Mouse (Mus musculus) forebrain, embryonic 15.5 days (tissue): Measurements from ENCODE around the gene Myrip. TPM values are rescaled to one million over a fixed set of nuclear protein-coding genes. Genes with fewer than 3 reads are reported as not detected.

Experiments used
- ATAC-seq: fragments of 200-750 bp; cut with Nextera tagmentation; replicated peaks from 2 replicates; pipeline ENCODE4 v1.8.0; 2017; ENCODE audit warnings: mild to moderate bottlenecking, moderate TSS enrichment, moderate library complexity
- H3K27ac ChIP-seq: fragments of 300-500 bp; sonication (generic); replicated peaks from 2 replicates; pipeline ENCODE4 v1.5.1; 2015; ENCODE audit warnings: mild to moderate bottlenecking, inconsistent platforms
- H3K27me3 ChIP-seq: fragments of 300-500 bp; sonication (generic); 2 replicates; pipeline ENCODE4 v1.6.1; 2015; ENCODE audit warnings: inconsistent platforms
- H3K36me3 ChIP-seq: fragments of 300-500 bp; sonication (generic); 2 replicates; pipeline ENCODE4 v1.6.1; 2015; ENCODE audit warnings: mild to moderate bottlenecking, inconsistent platforms
- H3K4me1 ChIP-seq: fragments of 300-500 bp; sonication (generic); 2 replicates; pipeline ENCODE4 v1.6.1; 2015; ENCODE audit warnings: inconsistent platforms
- H3K4me2 ChIP-seq: fragments of 300-500 bp; sonication (generic); replicated peaks from 2 replicates; pipeline ENCODE4 v1.6.1; 2015; ENCODE audit warnings: mild to moderate bottlenecking, inconsistent platforms
- H3K4me3 ChIP-seq: fragments of 300-500 bp; sonication (generic); 2 replicates; pipeline ENCODE4 v1.5.1; 2015; ENCODE audit warnings: mild to moderate bottlenecking, inconsistent platforms
- H3K9ac ChIP-seq: fragments of 300-500 bp; sonication (generic); replicated peaks from 2 replicates; pipeline ENCODE4 v1.6.1; 2015; ENCODE audit warnings: mild to moderate bottlenecking, inconsistent platforms
- H3K9me3 ChIP-seq: fragments of 300-500 bp; sonication (generic); 2 replicates; pipeline ENCODE4 v1.6.1; 2016; ENCODE audit warnings: inconsistent platforms
- WGBS: fragments of 180-500 bp; shearing (Covaris S2); methylation state at CpG from one replicate; pipeline ENCODE4 v1.1.7; 2015; ENCODE audit warnings: mixed read lengths; 5-methylcytosine and 5-hydroxymethylcytosine counted together
- polyA plus RNA-seq: library from polyadenylated mRNA; unstranded; fragments of >200 nt; fragmentation: Nextera tagmentation; extraction: Ambion mirVana; gene quantifications from 2 replicates; pipeline ENCODE4 v1.2.1, GENCODE M21; 2015

Myrip gene
- polyA plus RNA-seq, 1 experiment from 2014 or later: 2.3 TPM

DNA sequence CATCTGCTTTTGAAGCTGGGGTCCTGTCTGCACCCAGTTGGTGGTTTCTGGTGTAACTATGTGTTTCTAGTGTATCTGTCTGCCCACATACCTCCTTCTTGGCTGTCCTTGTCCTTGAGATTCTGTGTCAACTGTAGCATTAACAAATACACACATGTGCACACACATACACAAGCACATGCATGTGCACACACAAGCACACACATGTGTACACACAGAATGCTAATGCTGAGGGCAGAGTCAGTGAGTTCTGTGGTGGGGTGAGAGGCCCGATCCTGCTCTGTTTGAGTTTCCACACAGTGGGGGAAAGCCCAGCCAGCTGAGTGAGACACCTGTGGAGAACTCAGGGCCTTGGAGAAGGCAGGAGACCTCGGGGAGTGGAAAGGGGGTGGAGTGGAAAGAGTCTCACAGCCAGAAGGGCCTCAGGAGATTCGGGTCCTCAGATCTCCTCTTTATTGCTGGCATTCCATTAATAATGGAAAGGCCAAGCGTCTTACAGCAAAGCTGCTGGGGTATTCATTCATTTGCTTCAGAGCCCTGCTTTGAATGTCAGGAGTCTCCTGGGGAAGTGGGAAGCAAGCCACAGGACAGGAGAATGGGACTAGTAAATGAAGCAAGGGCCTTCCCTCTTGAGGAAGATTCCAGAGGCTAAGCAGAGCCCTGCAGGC lies 41.9 kb downstream of the Myrip start:
- no peaks in the 10 kb centered on the region for H3K27me3 ChIP-seq
- peaks cover 15% of the 10 kb centered on the region for H3K4me1 ChIP-seq
- WGBS: 26% methylated on average over 4 of the region's 4 CpGs
- no peak overlapping the region for H3K4me2 ChIP-seq
- no peaks in the 10 kb centered on the region for H3K9me3 ChIP-seq
- peak overlapping the region; percentile 1; the same call in 1 of the 2 replicates for H3K27ac ChIP-seq
- H3K9ac ChIP-seq: no peak overlapping the region
- no peak for ATAC-seq
- H3K36me3 ChIP-seq: no peaks in the 10 kb centered on the region
- H3K4me3 ChIP-seq: no peak overlapping the region

DNA sequence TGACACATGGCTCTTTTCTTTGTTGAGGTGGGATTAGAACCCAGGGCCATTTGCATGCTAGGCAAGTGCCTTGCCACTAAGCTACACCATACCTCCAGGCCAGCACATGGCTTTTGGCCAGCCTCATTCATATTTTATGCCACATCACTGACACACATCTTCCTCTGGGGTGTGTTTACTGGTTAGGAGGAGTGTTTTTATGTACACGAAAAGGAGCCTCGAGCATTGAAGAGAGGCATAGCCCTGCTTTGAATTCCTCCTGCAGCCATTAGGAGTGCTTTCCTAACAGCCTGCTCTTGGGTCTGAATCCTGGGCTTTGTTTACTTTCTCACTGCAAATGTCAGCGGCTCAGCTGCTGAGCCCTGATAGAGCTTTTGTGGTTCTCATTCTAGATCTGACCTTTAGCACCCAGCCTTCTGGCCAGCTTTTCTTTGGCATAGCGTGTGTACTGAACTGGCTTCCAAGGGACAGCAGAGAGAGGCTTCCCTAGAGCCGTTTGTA lies 44.4 kb downstream of the Myrip start:
- Histone ChIP-seq H3K9ac (no peak overlapping the region), H3K4me1 (peaks cover 17% of the 10 kb centered on the region), H3K36me3 (no peaks in the 10 kb centered on the region), H3K27ac (peak overlapping the region; percentile 56), H3K27me3 (no peaks in the 10 kb centered on the region), H3K4me3 (no peak overlapping the region), H3K9me3 (no peaks in the 10 kb centered on the region), H3K4me2 (no peak overlapping the region)
- 19% methylated on average over 5 of the region's 5 CpGs for WGBS
- ATAC-seq: no peak

DNA sequence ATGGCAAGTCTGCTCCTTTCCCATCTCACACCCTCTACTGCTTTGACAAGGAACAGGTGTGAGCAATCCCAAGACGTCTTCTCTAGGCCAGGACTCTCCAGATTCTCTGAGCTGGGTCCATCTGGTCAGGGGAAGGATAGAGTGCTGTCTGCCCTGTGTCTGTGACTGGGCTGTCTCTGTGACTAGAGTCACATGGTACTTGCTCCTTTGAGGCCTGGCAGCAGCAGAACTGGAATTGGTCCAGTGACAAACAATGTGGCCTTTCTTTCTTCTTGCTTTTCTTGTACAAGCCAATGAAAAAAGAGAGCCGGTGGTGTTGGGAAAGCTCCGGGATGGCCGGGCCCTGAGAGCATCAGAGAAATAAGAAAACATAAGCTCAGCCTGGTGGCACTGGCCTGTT lies 47.8 kb downstream of the Myrip start:
- WGBS: 14% methylated on average over 4 of the region's 4 CpGs
- Histone ChIP-seq H3K4me3 (no peak overlapping the region), H3K4me2 (no peak overlapping the region), H3K9ac (no peak overlapping the region), H3K36me3 (no peaks in the 10 kb centered on the region), H3K27me3 (no peaks in the 10 kb centered on the region), H3K27ac (peak overlapping the region; percentile 24; the same call in 1 of the 2 replicates), H3K4me1 (peaks cover 13% of the 10 kb centered on the region), H3K9me3 (no peaks in the 10 kb centered on the region)
- peak; percentile 71 for ATAC-seq

DNA sequence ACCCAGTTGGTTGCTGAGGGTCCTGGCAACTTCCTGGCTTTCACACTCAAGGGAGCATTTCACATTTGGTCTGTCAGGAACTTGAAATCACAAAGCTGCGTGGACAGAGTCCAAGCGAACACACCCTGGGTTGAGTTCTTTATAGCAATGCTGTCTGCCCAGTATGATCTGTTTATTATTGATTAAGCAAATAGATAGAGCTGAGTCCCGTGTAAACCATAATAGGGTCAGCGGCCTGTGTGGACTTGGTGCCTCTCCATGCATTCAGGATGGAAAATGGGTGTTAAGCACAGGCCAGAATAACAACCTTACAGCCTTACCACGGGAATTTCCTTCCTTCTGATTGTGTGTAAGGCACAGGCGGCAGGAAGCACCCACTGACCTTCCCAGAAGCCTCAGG lies 49.0 kb downstream of the Myrip start:
- H3K27ac ChIP-seq: no peak overlapping the region
- H3K4me1 ChIP-seq: peaks cover 11% of the 10 kb centered on the region
- no peaks in the 10 kb centered on the region for H3K36me3 ChIP-seq
- H3K9ac ChIP-seq: no peak overlapping the region
- no peak overlapping the region for H3K4me2 ChIP-seq
- no peak overlapping the region for H3K4me3 ChIP-seq
- H3K27me3 ChIP-seq: no peaks in the 10 kb centered on the region
- H3K9me3 ChIP-seq: no peaks in the 10 kb centered on the region
- ATAC-seq: no peak
- 72% methylated on average over 6 of the region's 6 CpGs for WGBS

DNA sequence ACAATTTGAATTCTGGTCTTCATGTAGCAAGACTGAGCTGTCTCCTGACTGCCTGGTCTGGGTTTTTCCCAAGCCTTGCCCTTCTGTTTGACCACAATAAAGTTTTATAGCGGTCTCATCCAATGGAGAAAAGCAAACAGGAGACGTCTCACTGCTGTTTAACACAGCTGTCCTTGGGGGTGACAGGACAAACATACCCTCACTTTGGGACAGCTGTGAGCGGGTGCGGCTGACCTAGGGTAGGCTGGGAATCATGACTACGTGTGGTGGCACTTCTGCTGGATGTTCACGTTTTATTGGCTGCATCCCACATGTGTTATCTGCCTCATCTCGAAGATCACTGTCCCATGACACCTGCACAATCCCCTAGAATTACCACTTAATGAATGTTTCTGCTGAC lies 49.7 kb downstream of the Myrip start:
- 90% methylated on average over 7 of the region's 7 CpGs for WGBS
- no peaks in the 10 kb centered on the region for H3K9me3 ChIP-seq
- no peak overlapping the region for H3K27ac ChIP-seq
- no peak overlapping the region for H3K9ac ChIP-seq
- ATAC-seq: no peak
- H3K4me1 ChIP-seq: 0 out of 2 replicates have a peak, but pooled peaks cover 4% of the 10 kb centered on the region
- H3K4me2 ChIP-seq: no peak overlapping the region
- no peaks in the 10 kb centered on the region for H3K36me3 ChIP-seq
- no peaks in the 10 kb centered on the region for H3K27me3 ChIP-seq
- no peak overlapping the region for H3K4me3 ChIP-seq

DNA sequence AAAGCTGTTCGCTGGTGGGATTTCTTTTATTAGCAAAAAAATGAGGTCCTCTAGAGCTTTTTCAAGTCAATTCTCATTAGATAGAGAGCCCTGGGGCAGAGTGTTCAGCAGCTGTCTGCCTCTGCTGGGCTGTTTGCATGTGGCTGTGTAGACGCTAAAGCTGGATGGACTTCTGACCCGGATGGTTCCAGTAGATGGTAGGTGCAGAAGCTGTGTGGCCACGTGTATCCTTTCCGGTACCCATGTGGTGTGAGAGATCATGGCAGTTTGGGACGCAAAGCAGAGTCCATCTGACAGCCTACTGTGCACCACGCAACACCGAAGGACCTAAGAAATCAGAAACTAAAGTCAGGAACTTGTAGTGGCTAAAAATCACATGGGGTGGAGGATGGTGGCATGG lies 50.2 kb downstream of the Myrip start:
- no peaks in the 10 kb centered on the region for H3K27me3 ChIP-seq
- no peaks in the 10 kb centered on the region for H3K9me3 ChIP-seq
- H3K4me3 ChIP-seq: no peak overlapping the region
- H3K4me2 ChIP-seq: no peak overlapping the region
- no peak overlapping the region for H3K9ac ChIP-seq
- 0 out of 2 replicates have a peak, but pooled peaks cover 3% of the 10 kb centered on the region for H3K4me1 ChIP-seq
- 93% methylated on average over 8 of the region's 8 CpGs for WGBS
- no peak for ATAC-seq
- H3K36me3 ChIP-seq: no peaks in the 10 kb centered on the region
- H3K27ac ChIP-seq: no peak overlapping the region

DNA sequence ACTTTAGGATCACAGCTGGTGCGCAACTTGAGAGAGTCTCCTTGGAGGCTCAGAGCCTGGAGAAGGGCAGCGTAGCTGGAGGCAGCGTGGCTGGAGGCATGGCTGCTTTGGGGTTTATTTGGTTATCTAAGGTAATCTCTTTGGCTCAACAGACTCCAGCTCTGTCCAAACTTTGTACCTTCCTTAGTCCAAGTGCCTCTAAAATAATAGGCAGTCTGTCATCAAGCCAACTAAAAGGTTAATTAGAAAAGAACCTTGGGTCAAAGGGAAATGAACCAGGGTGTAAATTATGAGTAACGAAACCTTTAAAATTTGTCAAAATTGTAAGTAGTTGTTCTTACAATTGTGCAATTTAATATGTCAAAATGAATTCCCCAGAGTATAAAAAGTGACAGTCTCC lies 51.7 kb downstream of the Myrip start:
- no peaks in the 10 kb centered on the region for H3K27me3 ChIP-seq
- 88% methylated on average over 4 of the region's 4 CpGs for WGBS
- ATAC-seq: no peak

DNA sequence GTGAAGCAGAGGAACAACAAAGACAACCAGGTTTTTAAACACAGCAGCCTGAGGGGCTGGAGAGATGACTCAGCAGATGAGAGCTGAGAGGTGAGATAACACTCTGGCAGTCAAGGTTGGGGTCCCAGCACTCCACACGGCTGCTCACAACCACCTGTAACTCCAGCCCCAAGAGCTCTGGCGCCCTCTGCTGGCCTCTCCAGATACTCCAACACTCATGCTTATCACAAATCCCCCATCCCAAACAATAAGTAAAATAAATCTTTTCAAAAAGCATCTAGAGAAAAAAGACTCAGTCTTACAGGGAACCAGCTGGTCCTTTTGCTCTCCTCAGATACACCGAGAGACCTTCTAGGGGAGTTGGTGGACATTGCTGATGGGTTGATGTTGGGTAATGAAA lies 52.7 kb downstream of the Myrip start:
- no peak overlapping the region for H3K27ac ChIP-seq
- no peak overlapping the region for H3K4me3 ChIP-seq
- no peak for ATAC-seq
- no peak overlapping the region for H3K9ac ChIP-seq
- no peaks in the 10 kb centered on the region for H3K36me3 ChIP-seq
- 0 out of 2 replicates have a peak, but pooled peaks cover 3% of the 10 kb centered on the region for H3K4me1 ChIP-seq
- 89% methylated on average over 3 of the region's 3 CpGs for WGBS
- no peaks in the 10 kb centered on the region for H3K27me3 ChIP-seq
- no peak overlapping the region for H3K4me2 ChIP-seq
- no peaks in the 10 kb centered on the region for H3K9me3 ChIP-seq

More for the DNA sequence above, 51.7 kb downstream of the Myrip start:
- H3K4me3 ChIP-seq: no peak overlapping the region
- H3K27ac ChIP-seq: no peak overlapping the region
- 0 out of 2 replicates have a peak, but pooled peaks cover 3% of the 10 kb centered on the region for H3K4me1 ChIP-seq
- H3K4me2 ChIP-seq: no peak overlapping the region
- no peak overlapping the region for H3K9ac ChIP-seq
- no peaks in the 10 kb centered on the region for H3K36me3 ChIP-seq
- H3K9me3 ChIP-seq: no peaks in the 10 kb centered on the region

DNA sequence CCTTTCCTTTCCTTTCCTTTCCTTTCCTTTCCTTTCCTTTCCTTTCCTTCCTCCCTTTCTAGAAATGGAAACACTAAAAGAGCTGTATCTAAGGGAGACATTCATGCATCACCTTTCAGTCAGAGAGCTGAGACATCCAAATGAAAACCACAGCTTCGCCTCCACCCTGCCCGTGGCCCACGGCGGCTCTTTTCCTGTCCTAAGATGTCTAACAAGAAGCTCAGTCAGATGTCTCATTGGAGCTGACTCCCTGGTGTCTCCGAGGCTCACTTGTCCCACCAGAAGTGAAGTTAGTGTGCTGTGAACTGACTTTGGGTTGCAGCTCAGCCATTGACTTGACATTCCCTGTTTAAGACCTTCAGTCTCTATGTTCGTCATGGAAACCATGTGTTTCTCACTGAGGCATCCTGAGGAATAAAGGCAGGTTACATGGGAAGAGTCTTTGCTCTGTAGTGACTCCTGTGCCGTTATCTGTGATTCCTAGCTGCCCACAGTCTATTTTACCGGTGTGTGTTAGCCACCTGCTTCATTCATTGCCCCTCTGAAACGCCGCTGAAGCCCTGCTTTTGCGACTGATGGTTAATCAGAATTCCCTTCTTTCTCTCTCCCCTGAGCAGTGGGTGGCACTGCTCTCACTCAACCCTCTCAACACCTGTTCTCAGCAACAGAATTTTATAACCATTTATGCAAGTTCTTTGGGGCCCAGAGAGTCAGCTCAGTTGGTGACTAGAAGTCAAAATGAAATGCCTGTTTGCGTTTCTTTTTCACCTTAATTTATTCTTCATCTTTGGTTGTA lies 53.4 kb downstream of the Myrip start:
- WGBS: 90% methylated on average over 12 of the region's 12 CpGs
- Histone ChIP-seq H3K9me3 (no peaks in the 10 kb centered on the region), H3K36me3 (no peaks in the 10 kb centered on the region), H3K9ac (no peak overlapping the region), H3K27me3 (no peaks in the 10 kb centered on the region), H3K4me3 (no peak overlapping the region), H3K4me1 (no peaks in the 10 kb centered on the region), H3K27ac (no peak overlapping the region), H3K4me2 (no peak overlapping the region)
- no peak for ATAC-seq

DNA sequence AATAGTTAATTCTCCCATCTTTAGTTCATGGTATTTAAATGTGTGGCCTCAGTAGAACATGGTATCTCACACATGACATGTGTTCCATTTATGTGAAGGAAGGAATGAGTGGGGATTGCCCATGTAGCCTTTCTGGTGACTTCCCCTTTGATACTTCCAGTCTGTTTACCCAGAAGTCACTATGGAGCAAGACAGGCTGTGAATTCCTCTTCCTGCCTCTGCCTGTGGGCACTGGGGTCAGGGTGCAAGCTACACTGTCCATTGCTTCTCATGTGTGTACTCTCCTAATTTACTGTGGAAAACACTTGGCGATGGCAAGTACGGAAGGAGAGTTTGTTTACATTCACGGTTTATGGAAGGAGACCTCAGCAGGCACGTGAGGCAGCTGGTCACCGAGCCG lies 55.2 kb downstream of the Myrip start:
- H3K9me3 ChIP-seq: no peaks in the 10 kb centered on the region
- ATAC-seq: no peak
- H3K4me2 ChIP-seq: no peak overlapping the region
- WGBS: 96% methylated on average over 6 of the region's 6 CpGs
- no peak overlapping the region for H3K9ac ChIP-seq
- no peaks in the 10 kb centered on the region for H3K36me3 ChIP-seq
- no peak overlapping the region for H3K4me3 ChIP-seq
- H3K27me3 ChIP-seq: no peaks in the 10 kb centered on the region
- no peaks in the 10 kb centered on the region for H3K4me1 ChIP-seq
- no peak overlapping the region for H3K27ac ChIP-seq

DNA sequence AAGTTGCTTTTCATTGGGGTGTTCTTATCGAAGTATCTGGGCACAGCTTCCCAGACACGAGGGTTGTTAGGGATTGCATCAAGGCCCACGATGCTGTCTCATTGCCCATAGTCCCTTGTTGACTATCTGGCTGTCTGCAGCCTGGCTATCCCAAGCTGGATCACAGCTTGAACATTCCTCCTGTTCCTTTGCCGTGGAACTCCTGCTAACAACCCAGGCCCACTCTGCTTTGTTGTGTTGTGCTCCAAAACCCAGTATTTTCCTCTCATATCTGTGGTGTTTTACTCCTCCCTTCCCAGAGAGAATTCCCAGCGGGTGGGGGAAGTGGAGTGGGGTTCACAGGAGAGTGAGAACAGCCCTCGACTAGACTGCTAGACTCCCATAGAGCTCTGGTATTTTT lies 56.7 kb downstream of the Myrip start:
- no peak overlapping the region for H3K27ac ChIP-seq
- no peak overlapping the region for H3K9ac ChIP-seq
- no peaks in the 10 kb centered on the region for H3K27me3 ChIP-seq
- 75% methylated on average over 6 of the region's 6 CpGs for WGBS
- no peak overlapping the region for H3K4me3 ChIP-seq
- H3K4me1 ChIP-seq: no peaks in the 10 kb centered on the region
- no peaks in the 10 kb centered on the region for H3K9me3 ChIP-seq
- no peak for ATAC-seq
- no peak overlapping the region for H3K4me2 ChIP-seq
- H3K36me3 ChIP-seq: no peaks in the 10 kb centered on the region

DNA sequence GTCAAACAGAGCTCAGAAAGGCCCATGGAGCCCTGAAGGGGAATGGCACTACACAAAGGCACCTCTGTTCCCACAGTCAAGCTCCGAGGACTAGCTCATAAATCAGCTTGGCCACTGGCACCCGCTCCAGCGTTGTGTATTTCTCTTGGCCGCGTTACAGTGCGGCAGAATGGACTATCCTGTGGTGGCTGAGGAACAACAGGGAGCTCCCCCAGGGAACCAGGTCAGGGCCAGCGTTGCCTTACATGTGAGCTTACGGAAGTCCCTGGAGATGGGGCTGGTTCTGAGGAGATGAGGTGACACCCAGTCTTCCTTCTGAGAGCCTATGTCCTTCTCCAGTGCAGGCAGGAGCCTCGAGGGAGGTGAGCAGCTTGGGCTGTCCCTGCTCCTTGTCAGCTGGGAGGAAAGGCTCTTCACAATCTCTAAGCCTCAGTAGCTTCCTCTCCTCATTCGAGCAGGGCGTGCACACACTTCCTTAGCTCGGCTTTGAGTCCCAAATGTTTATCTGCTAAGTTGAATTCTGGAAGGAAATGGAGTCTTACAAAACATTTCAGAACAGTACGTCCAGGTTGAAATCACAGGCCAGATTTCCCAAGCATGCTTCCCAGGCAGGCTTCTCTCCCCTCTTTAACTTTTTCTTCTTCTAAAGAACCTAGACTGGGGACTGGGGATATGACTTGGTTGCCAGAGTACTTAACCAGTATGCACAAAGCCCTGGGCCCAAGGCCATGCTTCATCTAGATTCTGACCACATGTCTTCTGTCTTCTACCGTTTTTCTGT lies 59.3 kb downstream of the Myrip start:
- H3K4me2 ChIP-seq: no peak overlapping the region
- ATAC-seq: no peak

More for the DNA sequence above, 59.3 kb downstream of the Myrip start:
- H3K27ac ChIP-seq: no peak overlapping the region
- no peaks in the 10 kb centered on the region for H3K9me3 ChIP-seq
- no peak overlapping the region for H3K9ac ChIP-seq
- H3K4me3 ChIP-seq: no peak overlapping the region
- no peaks in the 10 kb centered on the region for H3K36me3 ChIP-seq
- 76% methylated on average over 14 of the region's 14 CpGs for WGBS
- no peaks in the 10 kb centered on the region for H3K4me1 ChIP-seq
- no peaks in the 10 kb centered on the region for H3K27me3 ChIP-seq
